7 mouse cellular contexts compared by ENCODE assay signal in genomic region chr9:66938836-66939235, GRCm38 (mm10). TPM values are rescaled to one million over a fixed set of nuclear protein-coding genes. Genes with fewer than 3 reads are reported as not detected.
DNase-seq lines count a peak whose midpoint lies in the region; ATAC-seq and TF ChIP-seq lines count a peak whose summit lies in the region.

No protein-coding gene starts in this region.

- H3K4me1 ChIP-seq in limb, embryonic 11.5 days (ENCODE audit: control insufficient read depth, insufficient read depth, low read length): no peaks in the 10 kb centered on the region
- H3K4me1 ChIP-seq in limb, embryonic 10.5 days: no peaks in the 10 kb centered on the region
- H3K4me1 ChIP-seq in forebrain, postnatal 0 days (ENCODE audit: insufficient read depth): peaks cover 2% of the 10 kb centered on the region; the same call in 1 of the 2 replicates
- H3K4me1 ChIP-seq in liver, postnatal 0 days (ENCODE audit: insufficient read depth): no peaks in the 10 kb centered on the region
- H3K4me1 ChIP-seq in stomach, embryonic 16.5 days (ENCODE audit: control insufficient read depth, insufficient read depth, low read length): peaks cover 11% of the 10 kb centered on the region; the same call in 1 of the 2 replicates

- 15% methylated on average over 4 of the region's 4 CpGs for WGBS in limb, embryonic 11.5 days
- 16% methylated on average over 4 of the region's 4 CpGs for WGBS in limb, embryonic 10.5 days
- WGBS in forebrain, postnatal 0 days: 7% methylated on average over 4 of the region's 4 CpGs
- 3% methylated on average over 4 of the region's 4 CpGs for WGBS in liver, postnatal 0 days (ENCODE audit: insufficient replicate concordance)
- WGBS in stomach, embryonic 16.5 days: 8% methylated on average over 4 of the region's 4 CpGs

- no peaks in the 10 kb centered on the region for H3K9me3 ChIP-seq in limb, embryonic 11.5 days (ENCODE audit: control insufficient read depth, low read length)
- no peaks in the 10 kb centered on the region for H3K9me3 ChIP-seq in limb, embryonic 10.5 days (replicated peaks)
- H3K9me3 ChIP-seq in forebrain, postnatal 0 days (ENCODE audit: low read length): no peaks in the 10 kb centered on the region
- H3K9me3 ChIP-seq in liver, postnatal 0 days (ENCODE audit: low read length): no peaks in the 10 kb centered on the region
- H3K9me3 ChIP-seq in stomach, embryonic 16.5 days (replicated peaks; ENCODE audit: control insufficient read depth, low read length): no peaks in the 10 kb centered on the region

- no peak overlapping the region for H3K4me3 ChIP-seq in limb, embryonic 11.5 days (ENCODE audit: low read depth, low read length)
- no peak overlapping the region for H3K4me3 ChIP-seq in limb, embryonic 10.5 days
- H3K4me3 ChIP-seq in forebrain, postnatal 0 days (ENCODE audit: low read depth, low read length): no peak overlapping the region
- no peak overlapping the region for H3K4me3 ChIP-seq in liver, postnatal 0 days (ENCODE audit: low read depth, low read length)
- H3K4me3 ChIP-seq in stomach, embryonic 16.5 days (replicated peaks; ENCODE audit: low read length): no peak overlapping the region

- H3K27me3 ChIP-seq in limb, embryonic 11.5 days (ENCODE audit: control insufficient read depth, insufficient read depth, low read length): no peaks in the 10 kb centered on the region
- H3K27me3 ChIP-seq in limb, embryonic 10.5 days (ENCODE audit: low read depth, poor library complexity, severe bottlenecking): no peaks in the 10 kb centered on the region
- no peaks in the 10 kb centered on the region for H3K27me3 ChIP-seq in forebrain, postnatal 0 days (ENCODE audit: insufficient read depth, low read length)
- no peaks in the 10 kb centered on the region for H3K27me3 ChIP-seq in liver, postnatal 0 days (ENCODE audit: insufficient read depth, low read length)
- H3K27me3 ChIP-seq in stomach, embryonic 16.5 days (ENCODE audit: control insufficient read depth, insufficient read depth, low read length): no peaks in the 10 kb centered on the region

- no peaks in the 10 kb centered on the region for H3K36me3 ChIP-seq in limb, embryonic 11.5 days (ENCODE audit: control insufficient read depth, insufficient read depth, low read length)
- H3K36me3 ChIP-seq in limb, embryonic 10.5 days: no peaks in the 10 kb centered on the region
- H3K36me3 ChIP-seq in forebrain, postnatal 0 days (ENCODE audit: insufficient read depth): no peaks in the 10 kb centered on the region
- no peaks in the 10 kb centered on the region for H3K36me3 ChIP-seq in liver, postnatal 0 days (replicated peaks; ENCODE audit: insufficient read depth, low read length)
- no peaks in the 10 kb centered on the region for H3K36me3 ChIP-seq in stomach, embryonic 16.5 days (ENCODE audit: control insufficient read depth, insufficient read depth, low read length)

- DNase-seq in limb, embryonic 11.5 days (ENCODE audit: low spot score): peak; percentile 41
- no peak for DNase-seq in limb, embryonic 10.5 days (ENCODE audit: low spot score)
- DNase-seq in MN1 (ENCODE audit: low spot score): peak; percentile 83
- peak; percentile 81 for DNase-seq in c-Kit-positive CD71-positive TER-119-negative erythroid progenitor cells, embryonic 14.5 days (ENCODE audit: low read depth)
- DNase-seq in forebrain, postnatal 0 days: peak; percentile 71
- DNase-seq in liver, postnatal 0 days: peak; percentile 41

- ATAC-seq in limb, embryonic 11.5 days (ENCODE audit: insufficient number of reproducible peaks, low FRiP score, low TSS enrichment, low read depth): no peak
- ATAC-seq in forebrain, postnatal 0 days: peak; percentile 42
- ATAC-seq in liver, postnatal 0 days: peak; percentile 38; the same call in 1 of the 2 replicates
- peak; percentile 20; the same call in 1 of the 2 replicates for ATAC-seq in stomach, embryonic 16.5 days (ENCODE audit: insufficient read depth, low FRiP score)

- no peak overlapping the region for H3K4me2 ChIP-seq in limb, embryonic 11.5 days (ENCODE audit: low read depth, severe bottlenecking)
- H3K4me2 ChIP-seq in forebrain, postnatal 0 days (ENCODE audit: low read depth): no peak overlapping the region
- H3K4me2 ChIP-seq in liver, postnatal 0 days (ENCODE audit: low read depth, low read length): no peak overlapping the region
- H3K4me2 ChIP-seq in stomach, embryonic 16.5 days (ENCODE audit: low read depth, low read length): no peak overlapping the region

- peak; percentile 78 for TF ChIP-seq CTCF in forebrain, postnatal 0 days (IDR thresholded peaks at IDR 0.05; ENCODE audit: low read depth)
- peak; percentile 93 for TF ChIP-seq CTCF in liver, postnatal 0 days (IDR thresholded peaks at IDR 0.05; ENCODE audit: low read depth)

- no peak overlapping the region for H3K9ac ChIP-seq in limb, embryonic 11.5 days (ENCODE audit: low read length)
- no peak overlapping the region for H3K9ac ChIP-seq in forebrain, postnatal 0 days
- H3K9ac ChIP-seq in liver, postnatal 0 days (replicated peaks): no peak overlapping the region
- H3K9ac ChIP-seq in stomach, embryonic 16.5 days (ENCODE audit: low read length): no peak overlapping the region

- H3K27ac ChIP-seq in limb, embryonic 11.5 days (replicated peaks; ENCODE audit: low read depth, low read length): no peak overlapping the region
- H3K27ac ChIP-seq in limb, embryonic 10.5 days: no peak overlapping the region
- no peak overlapping the region for H3K27ac ChIP-seq in forebrain, postnatal 0 days (ENCODE audit: low read depth, low read length)
- H3K27ac ChIP-seq in liver, postnatal 0 days (ENCODE audit: low read depth): no peak overlapping the region
- no peak overlapping the region for H3K27ac ChIP-seq in stomach, embryonic 16.5 days (ENCODE audit: low read length)

- TF ChIP-seq EP300 in liver, postnatal 0 days (IDR thresholded peaks at IDR 0.05; ENCODE audit: low read depth): no peak

RNA-seq across cellular contexts. Expression of gene Rps27l, which starts 7.0 kb away (rescaled TPM):
- 816 and 842 TPM in 2 replicates for polyA plus RNA-seq in limb, embryonic 11.5 days (2014; fragmentation: Nextera tagmentation; extraction: Ambion mirVana)
- polyA plus RNA-seq in limb, embryonic 10.5 days (2016; fragmentation: Nextera tagmentation; extraction: Ambion mirVana): 775 and 943 TPM in 2 replicates
- total RNA-seq in forebrain, postnatal 0 days (2014; rRNA removed): 129 and 139 TPM in 2 replicates
- polyA plus RNA-seq in forebrain, postnatal 0 days (2015; fragmentation: Nextera tagmentation; extraction: Ambion mirVana): 208 and 277 TPM in 2 replicates
- polyA plus RNA-seq in liver, postnatal 0 days (2015; fragmentation: Nextera tagmentation; extraction: Ambion mirVana): 587 and 618 TPM in 2 replicates
- 713 and 839 TPM in 2 replicates for polyA plus RNA-seq in stomach, embryonic 16.5 days (2015; fragmentation: Nextera tagmentation; extraction: Ambion mirVana)

RNA-seq across cellular contexts. Expression of gene Rab8b, which starts 19.3 kb away (rescaled TPM):
- polyA plus RNA-seq in limb, embryonic 11.5 days (2014; fragmentation: Nextera tagmentation; extraction: Ambion mirVana): 15.2 and 15.3 TPM in 2 replicates
- polyA plus RNA-seq in limb, embryonic 10.5 days (2016; fragmentation: Nextera tagmentation; extraction: Ambion mirVana): 14.3 and 14.9 TPM in 2 replicates
- 22.2 and 30.7 TPM in 2 replicates for total RNA-seq in forebrain, postnatal 0 days (2014; rRNA removed)
- 6.0 and 20.7 TPM in 2 replicates for polyA plus RNA-seq in forebrain, postnatal 0 days (2015; fragmentation: Nextera tagmentation; extraction: Ambion mirVana)
- 9.1 and 10.7 TPM in 2 replicates for polyA plus RNA-seq in liver, postnatal 0 days (2015; fragmentation: Nextera tagmentation; extraction: Ambion mirVana)
- 27.4 and 28.6 TPM in 2 replicates for polyA plus RNA-seq in stomach, embryonic 16.5 days (2015; fragmentation: Nextera tagmentation; extraction: Ambion mirVana)

RNA-seq across cellular contexts. Expression of gene Lactb, which starts 36.4 kb away (rescaled TPM):
- 9.0 and 10.6 TPM in 2 replicates for polyA plus RNA-seq in limb, embryonic 11.5 days (2014; fragmentation: Nextera tagmentation; extraction: Ambion mirVana)
- polyA plus RNA-seq in limb, embryonic 10.5 days (2016; fragmentation: Nextera tagmentation; extraction: Ambion mirVana): 8.7 and 9.3 TPM in 2 replicates
- 20.3 and 20.7 TPM in 2 replicates for total RNA-seq in forebrain, postnatal 0 days (2014; rRNA removed)
- polyA plus RNA-seq in forebrain, postnatal 0 days (2015; fragmentation: Nextera tagmentation; extraction: Ambion mirVana): 9.9 and 12.2 TPM in 2 replicates
- polyA plus RNA-seq in liver, postnatal 0 days (2015; fragmentation: Nextera tagmentation; extraction: Ambion mirVana): 13.3 and 15.2 TPM in 2 replicates
- 6.2 and 7.8 TPM in 2 replicates for polyA plus RNA-seq in stomach, embryonic 16.5 days (2015; fragmentation: Nextera tagmentation; extraction: Ambion mirVana)
